Mouse (Mus musculus) liver, adult 2 months (tissue): ENCODE measurements around the gene Wdr76. TPM values are rescaled to one million over a fixed set of nuclear protein-coding genes. Genes with fewer than 3 reads are reported as not detected.

Experiments used
- DNase-seq: peaks from one replicate; pipeline ENCODE4 v3.0.0-alpha.2; 2011; ENCODE audit warnings: low read depth, low spot score; ENCODE audit errors: extremely low read depth
- H3K27ac ChIP-seq: fragments of 200-500 bp; replicated peaks from 2 replicates; pipeline ENCODE4 v1.5.1; 2012; ENCODE audit warnings: low read depth, mild to moderate bottlenecking, control low read depth, inconsistent platforms, low read length; ENCODE audit not compliant: insufficient read depth
- H3K27me3 ChIP-seq: fragments of 200-500 bp; 2 replicates; pipeline ENCODE4 v1.6.1; 2012; ENCODE audit warnings: mild to moderate bottlenecking, moderate library complexity, low read length, inconsistent platforms; ENCODE audit not compliant: control insufficient read depth, insufficient read depth
- H3K36me3 ChIP-seq: fragments of 200-500 bp; 2 replicates; pipeline ENCODE4 v1.6.1; 2012; ENCODE audit warnings: low read length, inconsistent platforms; ENCODE audit not compliant: control insufficient read depth, insufficient read depth
- H3K4me1 ChIP-seq: fragments of 200-500 bp; 2 replicates; pipeline ENCODE4 v1.6.1; 2011; ENCODE audit warnings: low read length; ENCODE audit not compliant: control insufficient read depth, insufficient read depth
- H3K4me3 ChIP-seq: fragments of 200-500 bp; 2 replicates; pipeline ENCODE4 v1.5.1; 2011; ENCODE audit warnings: low read depth, mild to moderate bottlenecking, control low read depth, low read length, moderate library complexity; ENCODE audit not compliant: insufficient read depth
- H3K79me2 ChIP-seq: fragments of 200-500 bp; 2 replicates; pipeline ENCODE4 v1.6.1; 2012; ENCODE audit warnings: inconsistent platforms, mild to moderate bottlenecking, low read length, moderate library complexity; ENCODE audit not compliant: control insufficient read depth, insufficient read depth
- H3K9ac ChIP-seq: fragments of 200-500 bp; 2 replicates; pipeline ENCODE4 v1.6.1; 2012; ENCODE audit warnings: low read depth, mild to moderate bottlenecking, control low read depth, inconsistent platforms, low read length
- CTCF ChIP-seq: fragments of 200-500 bp; IDR thresholded peaks from 2 replicates; pipeline ENCODE4 v1.5.1; 2011; ENCODE audit warnings: low read depth, low read length, control low read depth
- POLR2A ChIP-seq: fragments of 200-500 bp; IDR thresholded peaks from 2 replicates; pipeline ENCODE4 v1.6.1; 2011; ENCODE audit warnings: low read length, control low read depth; ENCODE audit not compliant: insufficient read depth; ENCODE audit errors: extremely low read depth
- WGBS: fragments of 180-500 bp; shearing (Covaris S2); methylation state at CpG from one replicate; pipeline ENCODE4 v1.1.7; 2018; 5-methylcytosine and 5-hydroxymethylcytosine counted together
- polyA plus RNA-seq: library from polyadenylated mRNA; depleted of rRNA; stranded (reverse); fragments of >200 nt; gene quantifications from 2 replicates; pipeline ENCODE4 v1.2.3, GENCODE M21; 2012; rRNA removed
- total RNA-seq: library from RNA; depleted of rRNA; stranded (reverse); fragments of >200 nt; gene quantifications from 2 replicates; pipeline ENCODE4 v1.2.3, GENCODE M21; 2014; rRNA removed

Wdr76 gene
- total and polyA plus RNA-seq, 2 experiments: 1.2 to 1.5 TPM

DNA sequence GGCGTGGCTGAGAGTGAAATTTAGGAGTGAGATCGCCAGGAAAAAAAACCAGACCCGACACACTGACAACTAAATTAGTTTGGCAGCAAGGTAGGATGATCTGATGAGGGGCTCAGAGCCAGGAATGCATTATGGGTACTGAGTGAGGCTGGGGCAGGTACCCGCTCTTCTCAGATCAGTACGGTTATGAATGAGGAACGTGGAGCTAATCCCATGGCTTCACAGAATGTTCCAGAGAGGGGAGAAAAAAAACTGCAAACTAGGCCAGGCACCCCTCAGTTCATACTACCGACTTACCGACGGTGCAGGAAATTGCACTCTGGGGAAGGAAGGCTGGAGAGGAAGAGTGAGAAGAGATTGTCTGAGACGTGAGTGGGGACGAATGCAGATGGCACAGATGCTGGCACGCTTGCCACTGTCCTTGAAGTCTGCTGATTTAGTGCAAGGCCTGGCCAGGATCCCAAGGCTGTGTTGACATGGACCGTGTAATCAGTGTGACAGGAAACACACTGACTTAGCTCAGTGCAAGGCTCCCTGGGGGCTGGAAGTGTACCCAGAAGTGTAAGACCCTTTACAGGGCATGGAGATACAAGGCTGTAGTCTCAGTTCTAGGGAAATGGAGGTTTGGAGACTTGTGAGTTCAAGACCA, 77.1 kb downstream of the Wdr76 start:
- DNase-seq: peak; percentile 11
- no peak for TF ChIP-seq POLR2A
- no peak for TF ChIP-seq CTCF
- no peaks in the 10 kb centered on the region for H3K27me3 ChIP-seq
- H3K27ac ChIP-seq: no peak overlapping the region
- no peak overlapping the region for H3K9ac ChIP-seq
- no peak overlapping the region for H3K4me3 ChIP-seq
- H3K79me2 ChIP-seq: no peaks in the 10 kb centered on the region
- H3K36me3 ChIP-seq: no peaks in the 10 kb centered on the region
- H3K4me1 ChIP-seq: peaks cover 1% of the 10 kb centered on the region; the same call in 1 of the 2 replicates
- 65% methylated on average over 13 of the region's 13 CpGs for WGBS

DNA sequence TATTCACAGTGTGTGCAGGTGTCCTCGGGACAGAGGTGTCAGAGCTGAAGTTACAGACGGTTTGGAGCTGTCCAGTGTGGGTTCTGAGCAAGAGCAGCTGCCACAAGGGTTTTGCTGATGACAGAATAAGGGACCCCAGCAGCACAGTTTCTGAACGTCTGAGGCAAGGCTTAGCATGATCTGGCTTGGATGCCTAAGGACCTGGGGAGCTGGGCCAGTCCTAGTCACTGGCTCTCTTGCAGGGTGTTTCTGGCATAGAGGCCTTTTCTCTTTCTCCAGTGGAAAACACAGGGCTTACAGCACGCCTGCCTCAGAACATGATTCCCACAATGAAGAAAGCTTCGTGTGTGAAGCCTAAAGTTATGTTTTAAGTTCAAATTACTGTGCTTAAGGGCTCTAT, 78.2 kb downstream of the Wdr76 start:
- H3K4me3 ChIP-seq: no peak overlapping the region
- TF ChIP-seq POLR2A: no peak
- TF ChIP-seq CTCF: no peak
- H3K27ac ChIP-seq: no peak overlapping the region
- 75% methylated on average over 5 of the region's 5 CpGs for WGBS
- DNase-seq: no peak
- no peaks in the 10 kb centered on the region for H3K27me3 ChIP-seq
- no peaks in the 10 kb centered on the region for H3K36me3 ChIP-seq
- no peaks in the 10 kb centered on the region for H3K79me2 ChIP-seq
- H3K9ac ChIP-seq: no peak overlapping the region
- peaks cover 1% of the 10 kb centered on the region; the same call in 1 of the 2 replicates for H3K4me1 ChIP-seq

- Histone ChIP-seq H3K79me2 (no peaks in the 10 kb centered on the region), H3K36me3 (no peaks in the 10 kb centered on the region), H3K27ac (no peak overlapping the region), H3K27me3 (no peaks in the 10 kb centered on the region), H3K4me1 (peaks cover 1% of the 10 kb centered on the region; the same call in 1 of the 2 replicates), H3K4me3 (no peak overlapping the region), H3K9ac (no peak overlapping the region)
- TF ChIP-seq CTCF: no peak
- TF ChIP-seq POLR2A: no peak
- no peak for DNase-seq
- WGBS: 53% methylated on average over 12 of the region's 12 CpGs
Observed at GRCm38 (mm10) chr2:121587523-121588308, 81.2 kb downstream of the Wdr76 start.

GRCm38 (mm10) chr2:121588309-121588694, 81.8 kb downstream of the Wdr76 start:
- H3K4me1 ChIP-seq: peaks cover 1% of the 10 kb centered on the region; the same call in 1 of the 2 replicates
- no peaks in the 10 kb centered on the region for H3K27me3 ChIP-seq
- no peak overlapping the region for H3K9ac ChIP-seq
- no peaks in the 10 kb centered on the region for H3K36me3 ChIP-seq
- 64% methylated on average over 4 of the region's 4 CpGs for WGBS
- no peak for DNase-seq
- H3K27ac ChIP-seq: no peak overlapping the region
- H3K79me2 ChIP-seq: no peaks in the 10 kb centered on the region
- no peak overlapping the region for H3K4me3 ChIP-seq
- no peak for TF ChIP-seq CTCF

GRCm38 (mm10) chr2:121594131-121594530, 87.6 kb downstream of the Wdr76 start:
- Histone ChIP-seq H3K4me1 (no peaks in the 10 kb centered on the region), H3K4me3 (no peak overlapping the region), H3K36me3 (no peaks in the 10 kb centered on the region), H3K79me2 (no peaks in the 10 kb centered on the region), H3K9ac (no peak overlapping the region), H3K27ac (no peak overlapping the region), H3K27me3 (no peaks in the 10 kb centered on the region)
- no peak for TF ChIP-seq CTCF
- TF ChIP-seq POLR2A: no peak
- 81% methylated on average over 3 of the region's 3 CpGs for WGBS
- no peak for DNase-seq

Other genes starting within 250 kb of the Wdr76 start
- gene Trp53bp1, start 235.3 kb upstream of the Wdr76 start, total RNA-seq: 9.1 and 9.5 TPM in 2 replicates
- 5.7 and 6.8 TPM in 2 replicates for gene Trp53bp1, start 235.3 kb upstream of the Wdr76 start, polyA plus RNA-seq
- gene Map1a, start 217.1 kb upstream of the Wdr76 start, total RNA-seq: under 0.01 and 0.13 TPM in 2 replicates
- 0.22 and 0.44 TPM in 2 replicates for gene Map1a, start 217.1 kb upstream of the Wdr76 start, polyA plus RNA-seq
- gene Ppip5k1, start 151.3 kb upstream of the Wdr76 start, total RNA-seq: 2.4 and 2.6 TPM in 2 replicates
- gene Ppip5k1, start 151.3 kb upstream of the Wdr76 start, polyA plus RNA-seq: 3.6 and 4.3 TPM in 2 replicates
- 2.0 TPM in 1 of 2 replicates, not detected in the other for gene Ckmt1, start 149.0 kb upstream of the Wdr76 start, total RNA-seq
- 0.73 and 1.2 TPM in 2 replicates for gene Ckmt1, start 149.0 kb upstream of the Wdr76 start, polyA plus RNA-seq
- not detected in 2 replicates for gene Strc, start 119.6 kb upstream of the Wdr76 start, total RNA-seq
- not detected in 2 replicates for gene Strc, start 119.6 kb upstream of the Wdr76 start, polyA plus RNA-seq
- 193 and 226 TPM in 2 replicates for gene Pdia3, start 92.9 kb upstream of the Wdr76 start, total RNA-seq
- 412 and 434 TPM in 2 replicates for gene Pdia3, start 92.9 kb upstream of the Wdr76 start, polyA plus RNA-seq
- gene Catsper2, start 92.9 kb upstream of the Wdr76 start, total RNA-seq: 1.3 and 2.9 TPM in 2 replicates
- gene Catsper2, start 92.9 kb upstream of the Wdr76 start, polyA plus RNA-seq: 1.3 and 2.5 TPM in 2 replicates
- gene Ell3, start 62.4 kb upstream of the Wdr76 start, total RNA-seq: 3.2 and 6.0 TPM in 2 replicates
- gene Ell3, start 62.4 kb upstream of the Wdr76 start, polyA plus RNA-seq: 1.9 and 2.2 TPM in 2 replicates
- 56.6 and 81.7 TPM in 2 replicates for gene Serf2, start 57.5 kb upstream of the Wdr76 start, total RNA-seq
- 200 and 211 TPM in 2 replicates for gene Serf2, start 57.5 kb upstream of the Wdr76 start, polyA plus RNA-seq
- gene Hypk, start 53.4 kb upstream of the Wdr76 start, total RNA-seq: 21.1 and 27.4 TPM in 2 replicates
- 3.5 and 4.8 TPM in 2 replicates for gene Hypk, start 53.4 kb upstream of the Wdr76 start, polyA plus RNA-seq
- gene Serinc4, start 49.9 kb upstream of the Wdr76 start, total RNA-seq: not detected in 2 replicates
- gene Serinc4, start 49.9 kb upstream of the Wdr76 start, polyA plus RNA-seq: 0.11 TPM in 2 replicates
- gene Mfap1b, start 32.7 kb upstream of the Wdr76 start, total RNA-seq: 7.4 and 9.0 TPM in 2 replicates
- gene Mfap1b, start 32.7 kb upstream of the Wdr76 start, polyA plus RNA-seq: 1.4 and 1.7 TPM in 2 replicates
- 6.6 and 9.7 TPM in 2 replicates for gene Mfap1a, start 58 bp upstream of the Wdr76 start, total RNA-seq
- gene Mfap1a, start 58 bp upstream of the Wdr76 start, polyA plus RNA-seq: 1.2 TPM in 2 replicates